Mouse (Mus musculus) layer of hippocampus, adult 9-11 months (tissue): Measurements from ENCODE around the gene Thrap3.
A peak's percentile ranks its signal among the peaks of the same experiment; 100 is the strongest.

Source experiments
- DNase-seq: peaks from one replicate; pipeline ENCODE4 v3.0.0; 2022

Gene Thrap3

DNA sequence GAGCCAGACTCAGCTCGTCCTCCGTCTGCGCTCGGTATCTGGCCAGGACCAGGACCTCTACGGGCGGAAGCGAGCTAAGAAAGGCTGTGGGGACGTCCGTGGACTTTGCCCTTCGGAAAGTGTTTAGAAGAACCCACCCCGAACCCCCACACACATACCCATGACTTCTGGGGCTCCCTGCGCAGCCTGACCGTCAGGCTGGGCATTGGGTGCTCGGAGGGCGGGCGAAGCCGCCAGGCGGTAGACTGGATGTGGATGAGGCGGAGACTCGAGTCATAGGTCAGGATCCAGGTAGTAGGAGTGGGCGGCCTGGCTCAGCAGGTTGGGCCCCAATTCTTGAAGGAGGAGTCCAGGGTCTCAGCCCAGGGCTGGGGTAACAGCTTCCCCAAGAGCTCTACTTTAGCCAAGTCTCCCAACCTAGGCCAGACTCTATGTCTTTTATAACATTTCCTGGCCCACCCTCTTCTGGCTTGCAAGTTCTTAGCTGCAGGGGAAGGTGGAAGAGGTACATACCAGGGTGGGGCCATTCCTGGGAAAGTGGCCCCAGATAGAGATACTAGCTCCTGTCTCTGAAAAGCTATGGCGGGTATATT lies 39.4 kb downstream of the Thrap3 start, which contains the start of gene Sh3d21:
Gene Sh3d21 (minus strand): TSS at position 425 of the 593 bp plus-strand sequence.
- no peak for DNase-seq

- peak; percentile 82 for DNase-seq
Observed at GRCm38 (mm10) chr4:126162544-126163066, 40.0 kb downstream of the Thrap3 start.

DNA sequence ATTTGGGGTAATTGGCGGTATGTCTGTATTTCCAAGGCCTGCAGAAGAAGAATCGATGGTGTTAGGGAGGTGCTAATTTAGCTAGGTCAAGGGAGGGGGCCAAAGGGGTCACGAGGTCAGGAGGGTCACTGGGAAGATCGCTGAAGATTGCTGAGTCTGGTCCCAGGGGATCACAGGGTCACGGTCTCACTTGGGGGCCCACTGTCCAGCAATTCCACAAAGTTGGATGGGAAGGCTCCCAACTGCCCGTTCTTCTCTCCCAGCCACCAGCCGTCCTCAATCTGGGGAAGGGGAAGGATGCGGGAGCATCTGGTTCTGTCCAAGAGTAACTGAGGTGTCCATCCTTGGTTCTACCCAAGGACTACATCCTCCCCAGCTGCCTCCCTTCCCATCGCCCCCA lies 40.6 kb downstream of the Thrap3 start:
- no peak for DNase-seq

GRCm38 (mm10) chr4:126161456-126161855 lies 41.1 kb downstream of the Thrap3 start:
- DNase-seq: no peak

- no peak for DNase-seq
Observed at GRCm38 (mm10) chr4:126160981-126161380, 41.6 kb downstream of the Thrap3 start.

- DNase-seq: no peak
Observed at GRCm38 (mm10) chr4:126159455-126159854, 43.1 kb downstream of the Thrap3 start.

DNA sequence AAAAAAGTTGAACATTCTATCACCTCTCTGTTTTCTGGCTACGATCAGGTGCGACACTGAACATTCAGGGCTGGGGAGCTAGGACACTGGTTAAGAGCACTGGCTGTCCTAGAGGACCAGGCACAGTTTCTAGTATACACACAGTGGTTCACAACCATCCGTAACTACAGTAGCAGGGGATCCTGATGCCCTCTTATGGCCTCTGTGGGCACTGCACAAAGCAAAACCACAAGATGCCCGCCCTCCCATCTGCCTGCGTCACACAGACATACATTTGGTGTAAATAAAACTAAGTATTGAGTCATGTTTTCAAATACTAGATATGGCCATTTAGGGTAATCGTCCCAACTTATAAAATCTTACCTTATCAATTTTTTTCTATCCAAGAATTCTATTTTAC lies 45.0 kb downstream of the Thrap3 start:
- DNase-seq: no peak

DNA sequence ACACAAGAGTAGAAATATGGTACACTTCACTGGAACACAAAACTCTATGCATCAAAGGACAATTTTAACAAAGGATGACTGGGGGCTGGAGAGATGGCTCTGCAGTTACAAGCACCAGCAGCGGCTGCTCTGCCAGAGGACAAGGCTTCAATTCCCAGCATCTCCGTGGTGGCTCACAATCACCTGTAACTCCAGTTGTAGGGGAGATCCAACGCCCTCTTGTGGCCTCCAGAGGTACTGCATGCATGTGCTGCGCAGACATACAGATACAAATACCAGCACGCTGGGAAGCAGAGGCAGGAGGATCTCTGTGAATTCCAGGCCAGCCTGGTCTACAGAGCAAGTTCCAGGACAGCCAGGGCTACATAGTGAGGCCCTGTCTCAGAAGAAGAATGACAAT lies 45.9 kb downstream of the Thrap3 start:
- DNase-seq: no peak

DNA sequence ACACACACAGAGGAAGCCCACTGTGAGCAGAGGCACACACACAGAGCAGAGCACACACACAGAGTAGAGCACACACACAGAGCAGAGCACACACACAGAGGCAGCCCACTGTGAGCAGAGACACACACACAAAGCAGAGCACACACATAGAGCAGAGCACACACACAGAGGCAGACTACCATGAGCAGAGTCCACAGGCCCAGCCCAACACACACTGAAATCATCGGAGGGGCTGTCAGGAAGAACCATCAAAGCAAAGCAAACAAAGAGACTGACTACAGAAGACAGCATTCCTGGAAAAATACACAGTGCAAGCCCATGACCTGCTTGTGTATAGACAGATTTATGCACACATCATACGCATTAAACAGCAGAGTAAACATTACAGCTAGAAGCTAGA lies 46.7 kb downstream of the Thrap3 start:
- DNase-seq: no peak

DNA sequence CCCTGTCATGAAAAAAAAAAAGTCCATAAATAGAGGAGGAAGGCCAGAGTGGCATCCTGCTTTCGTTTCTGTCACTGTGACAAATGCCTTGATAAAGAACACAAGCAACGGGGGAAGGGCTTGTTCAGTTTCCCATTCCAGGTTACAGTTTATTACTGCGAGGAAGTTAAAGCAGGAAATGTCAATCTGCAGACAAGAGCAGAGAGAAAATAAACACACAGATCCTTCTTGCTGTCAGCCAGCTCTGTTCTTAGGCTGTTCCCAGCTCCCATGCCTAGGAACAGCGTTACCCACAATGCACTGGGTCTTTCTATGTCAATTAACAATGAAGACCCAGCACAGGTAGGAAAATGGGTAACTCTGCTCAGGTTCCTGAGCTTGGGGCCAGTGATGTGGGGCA lies 47.4 kb downstream of the Thrap3 start:
- no peak for DNase-seq

DNA sequence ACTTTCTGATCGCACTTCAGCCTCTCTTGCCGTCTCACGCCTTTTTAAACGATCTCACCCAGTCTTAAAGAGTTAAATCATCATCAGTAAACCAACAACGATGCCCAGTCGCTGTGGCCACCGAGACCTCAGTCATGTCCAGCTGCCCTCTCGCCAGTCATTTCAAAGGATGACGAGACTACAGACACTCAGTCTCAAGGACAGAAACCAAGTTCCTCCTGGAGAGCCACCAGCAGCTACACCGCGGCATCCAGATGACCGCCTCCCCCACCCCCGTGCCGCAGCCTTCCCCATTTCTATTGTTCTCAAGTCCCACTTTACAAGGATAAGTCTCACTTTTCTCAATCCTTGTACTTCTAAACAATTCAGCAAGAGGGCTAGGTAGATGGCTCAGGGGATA lies 49.7 kb downstream of the Thrap3 start:
- no peak for DNase-seq

DNA sequence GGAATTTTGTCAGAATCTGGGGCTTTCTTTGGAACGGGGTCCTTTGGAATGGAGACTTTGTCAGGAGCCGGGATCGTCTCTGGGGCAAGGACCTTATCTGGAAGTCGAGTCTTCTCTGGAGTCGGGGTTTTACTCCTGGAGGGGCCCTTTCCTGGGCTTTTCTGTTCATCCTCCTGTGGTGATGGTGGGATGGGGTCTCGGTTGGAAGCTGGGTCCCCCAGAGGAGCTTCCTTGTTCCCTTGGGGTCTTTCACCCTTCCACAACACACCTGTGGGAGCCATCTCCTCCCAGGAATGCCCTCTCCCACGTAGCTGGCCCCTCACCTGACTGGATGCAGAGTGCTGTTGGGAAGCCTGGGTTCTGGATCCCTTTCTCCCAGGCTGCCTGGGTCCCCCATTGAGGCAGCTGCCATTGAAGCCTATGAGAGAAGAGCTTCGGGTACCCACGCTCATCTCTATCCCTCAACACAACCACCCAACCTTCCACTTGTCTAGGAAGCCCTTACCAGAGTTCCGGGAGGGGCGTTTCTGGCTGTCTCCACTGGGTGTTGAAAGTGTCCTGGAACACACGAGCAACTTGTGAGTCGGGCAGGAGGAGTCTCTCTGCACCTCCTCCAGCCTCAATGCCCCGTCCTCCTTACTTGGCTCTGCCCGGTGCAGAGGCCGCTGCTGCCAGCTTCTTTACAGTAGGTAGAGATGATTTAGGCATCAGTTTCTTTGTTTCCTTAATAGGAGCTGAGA lies 50.7 kb downstream of the Thrap3 start:
- no peak for DNase-seq

- DNase-seq: no peak
Observed at GRCm38 (mm10) chr4:126150949-126151320, 51.6 kb downstream of the Thrap3 start.

GRCm38 (mm10) chr4:126150297-126150948 lies 52.1 kb downstream of the Thrap3 start:
- DNase-seq: no peak

DNA sequence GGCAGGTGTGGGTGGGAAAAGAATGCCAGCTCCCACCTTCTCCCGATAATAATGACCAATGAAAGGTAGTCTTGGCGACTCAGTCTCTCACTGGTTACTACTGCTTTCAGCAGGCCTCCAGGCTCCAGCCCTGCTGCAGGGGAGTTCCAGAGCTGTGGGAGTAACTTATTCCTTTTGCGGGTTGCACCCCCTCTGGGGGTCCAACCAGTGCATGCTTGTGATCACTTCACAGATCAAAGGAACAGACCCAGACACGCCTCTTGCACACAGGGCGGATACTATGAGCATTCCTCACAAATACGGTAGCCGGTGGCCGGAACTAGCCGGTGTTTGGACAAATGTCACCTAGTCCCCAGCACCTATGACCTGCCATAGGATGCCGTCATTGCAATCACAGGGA lies 52.8 kb downstream of the Thrap3 start:
- no peak for DNase-seq

DNA sequence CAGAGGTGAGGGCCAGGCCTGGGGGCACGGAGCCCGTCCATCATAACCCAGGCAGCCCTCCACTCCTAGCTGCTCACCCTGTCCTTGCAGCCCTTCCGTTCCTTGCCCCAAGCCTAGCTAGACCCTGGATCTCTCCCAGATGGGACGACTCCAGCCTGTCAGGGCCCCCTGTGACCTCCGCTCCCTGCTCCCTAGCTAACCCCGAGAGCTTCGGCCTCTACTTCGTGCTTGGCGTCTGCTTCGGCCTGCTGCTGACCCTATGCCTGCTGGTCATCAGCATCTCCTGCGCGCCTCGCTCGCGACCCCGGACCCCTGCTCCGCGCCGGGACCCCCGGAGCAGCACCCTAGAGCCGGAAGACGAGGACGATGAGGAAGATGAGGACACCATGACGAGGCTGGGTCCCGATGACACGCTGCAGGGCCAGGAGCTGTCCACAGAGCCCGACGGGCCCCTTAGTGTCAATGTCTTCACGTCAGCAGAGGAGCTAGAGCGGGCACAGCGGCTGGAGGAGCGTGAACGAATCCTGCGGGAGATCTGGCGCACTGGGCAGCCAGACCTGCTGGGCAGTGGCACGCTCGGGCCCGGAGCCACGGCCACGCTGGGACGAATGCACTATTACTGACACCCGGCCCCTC lies 53.4 kb downstream of the Thrap3 start:
- no peak for DNase-seq

- no peak for DNase-seq
Observed at GRCm38 (mm10) chr4:126148161-126148961, 54.2 kb downstream of the Thrap3 start.

GRCm38 (mm10) chr4:126147533-126148160 lies 54.9 kb downstream of the Thrap3 start, which contains the start of gene Eva1b:
Gene Eva1b (plus strand): TSS chr4:126147744.
- DNase-seq: no peak

- DNase-seq: no peak
Observed at GRCm38 (mm10) chr4:126146974-126147532, 55.5 kb downstream of the Thrap3 start.

DNA sequence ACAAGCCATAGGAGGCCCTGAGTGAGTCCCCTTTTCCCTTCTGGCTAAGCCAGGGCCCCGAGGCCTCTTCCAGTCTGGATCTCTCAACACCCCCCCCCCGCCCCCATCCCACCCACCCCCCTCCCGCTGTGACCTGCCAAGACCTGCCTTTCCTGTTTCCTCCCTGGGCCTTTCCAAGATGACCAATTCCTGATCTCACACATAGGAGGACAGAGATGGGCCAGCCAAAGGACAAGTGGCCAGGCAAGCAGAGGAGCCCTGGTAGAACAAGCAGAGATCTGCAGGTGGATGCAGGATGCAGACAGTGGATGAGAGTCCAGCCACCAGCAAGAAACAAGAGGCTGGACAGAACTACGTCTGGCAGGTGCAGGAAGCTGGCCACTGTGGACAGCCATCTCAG lies 57.2 kb downstream of the Thrap3 start:
- no peak for DNase-seq

- no peak for DNase-seq
Observed at GRCm38 (mm10) chr4:126141021-126141420, 61.5 kb downstream of the Thrap3 start.

DNA sequence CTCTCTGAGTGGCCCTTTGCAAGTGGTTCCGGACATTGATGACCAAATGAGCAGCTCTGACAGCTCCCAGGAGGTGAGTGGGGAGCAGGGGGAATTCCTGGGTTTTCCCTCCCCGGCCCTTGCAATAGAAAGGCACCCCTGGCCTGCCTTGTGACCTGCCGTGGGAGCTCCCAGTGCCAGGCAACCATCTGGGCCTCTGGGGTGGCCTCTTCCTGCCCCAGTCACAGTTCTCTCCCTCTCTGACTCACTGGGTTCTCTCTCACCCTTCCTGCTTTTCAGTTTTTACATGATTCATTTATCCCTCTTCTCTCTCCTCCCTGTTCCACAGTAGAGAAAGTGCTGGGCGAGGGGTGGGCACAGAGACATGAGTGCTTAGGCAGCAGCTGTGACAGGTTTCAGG lies 64.8 kb downstream of the Thrap3 start:
- no peak for DNase-seq
